Mouse (Mus musculus): ENCODE results near the gene Sf3a2. TPM values are rescaled to one million over a fixed set of nuclear protein-coding genes. Genes with fewer than 3 reads are reported as not detected.
A peak's percentile ranks its signal among the peaks of the same experiment; 100 is the strongest.

The Sf3a2 gene
- polyA plus RNA-seq, 1 experiment from 2014 or later, result 39.0 TPM

- TF ChIP-seq CTCF (IDR thresholded peaks at IDR 0.05; ENCODE audit: low read depth), result no peak
- H3K27ac ChIP-seq (ENCODE audit: low read depth, low read length), result no peak overlapping the region
- no peak overlapping the region for H3K4me3 ChIP-seq (ENCODE audit: low read depth, low read length)
- ATAC-seq, result no peak
- H3K9me3 ChIP-seq (ENCODE audit: control insufficient read depth), result no peaks in the 10 kb centered on the region
- no peak overlapping the region for H3K4me2 ChIP-seq (replicated peaks; ENCODE audit: low read depth)
- peaks cover 20% of the 10 kb centered on the region for H3K27me3 ChIP-seq (replicated peaks; ENCODE audit: control insufficient read depth, insufficient read depth, low read length)
- 82% methylated on average over 5 of the region's 5 CpGs for WGBS
- H3K9ac ChIP-seq (ENCODE audit: low read depth, low read length), result no peak overlapping the region
- peaks cover 44% of the 10 kb centered on the region for H3K36me3 ChIP-seq (ENCODE audit: control insufficient read depth, insufficient read depth)
- H3K4me1 ChIP-seq (replicated peaks; ENCODE audit: control insufficient read depth, insufficient read depth, low read length), result 0 out of 2 replicates have a peak, but pooled peaks cover 11% of the 10 kb centered on the region
Measured at GRCm38 (mm10) chr10:80805322-80805721, 7.3 kb downstream of the Sf3a2 start.

GRCm38 (mm10) chr10:80805925-80806324 lies 7.9 kb downstream of the Sf3a2 start:
- 17% methylated on average over 3 of the region's 3 CpGs for WGBS

GRCm38 (mm10) chr10:80806341-80807056 lies 8.5 kb downstream of the Sf3a2 start:
- WGBS, result 58% methylated on average over 34 of the region's 34 CpGs
- no peak for ATAC-seq
- Histone ChIP-seq H3K27me3 (replicated peaks; ENCODE audit: control insufficient read depth, insufficient read depth, low read length) (peaks cover 20% of the 10 kb centered on the region), H3K27ac (ENCODE audit: low read depth, low read length) (0 out of 2 replicates have a peak overlapping the region, but pooled peaks have one; percentile 35), H3K4me1 (replicated peaks; ENCODE audit: control insufficient read depth, insufficient read depth, low read length) (0 out of 2 replicates have a peak, but pooled peaks cover 13% of the 10 kb centered on the region), H3K4me3 (ENCODE audit: low read depth, low read length) (peak overlapping the region; percentile 41), H3K9me3 (ENCODE audit: control insufficient read depth) (no peaks in the 10 kb centered on the region), H3K36me3 (ENCODE audit: control insufficient read depth, insufficient read depth) (peaks cover 38% of the 10 kb centered on the region), H3K4me2 (replicated peaks; ENCODE audit: low read depth) (peak overlapping the region; percentile 87), H3K9ac (ENCODE audit: low read depth, low read length) (0 out of 2 replicates have a peak overlapping the region, but pooled peaks have one; percentile 40)
- TF ChIP-seq CTCF (IDR thresholded peaks at IDR 0.05; ENCODE audit: low read depth), result no peak

More at GRCm38 (mm10) chr10:80805925-80806324, 7.9 kb downstream of the Sf3a2 start:
- no peak overlapping the region for H3K4me3 ChIP-seq (ENCODE audit: low read depth, low read length)
- no peak overlapping the region for H3K4me2 ChIP-seq (replicated peaks; ENCODE audit: low read depth)
- 0 out of 2 replicates have a peak, but pooled peaks cover 13% of the 10 kb centered on the region for H3K4me1 ChIP-seq (replicated peaks; ENCODE audit: control insufficient read depth, insufficient read depth, low read length)
- peak; percentile 51; the same call in 1 of the 2 replicates for ATAC-seq
- peaks cover 44% of the 10 kb centered on the region for H3K36me3 ChIP-seq (ENCODE audit: control insufficient read depth, insufficient read depth)
- H3K27me3 ChIP-seq (replicated peaks; ENCODE audit: control insufficient read depth, insufficient read depth, low read length), result peaks cover 20% of the 10 kb centered on the region
- H3K9ac ChIP-seq (ENCODE audit: low read depth, low read length), result no peak overlapping the region
- H3K27ac ChIP-seq (ENCODE audit: low read depth, low read length), result no peak overlapping the region
- TF ChIP-seq CTCF (IDR thresholded peaks at IDR 0.05; ENCODE audit: low read depth), result peak; percentile 84
- H3K9me3 ChIP-seq (ENCODE audit: control insufficient read depth), result no peaks in the 10 kb centered on the region

- TF ChIP-seq CTCF (IDR thresholded peaks at IDR 0.05; ENCODE audit: low read depth), result no peak
- Histone ChIP-seq H3K4me1 (replicated peaks; ENCODE audit: control insufficient read depth, insufficient read depth, low read length) (0 out of 2 replicates have a peak, but pooled peaks cover 13% of the 10 kb centered on the region), H3K36me3 (ENCODE audit: control insufficient read depth, insufficient read depth) (peaks cover 32% of the 10 kb centered on the region), H3K27me3 (replicated peaks; ENCODE audit: control insufficient read depth, insufficient read depth, low read length) (peaks cover 20% of the 10 kb centered on the region), H3K9ac (ENCODE audit: low read depth, low read length) (peak overlapping the region; percentile 40; the same call in 1 of the 2 replicates), H3K27ac (ENCODE audit: low read depth, low read length) (peak overlapping the region; percentile 35; the same call in 1 of the 2 replicates), H3K4me3 (ENCODE audit: low read depth, low read length) (peak overlapping the region; percentile 41), H3K4me2 (replicated peaks; ENCODE audit: low read depth) (peak overlapping the region; percentile 87), H3K9me3 (ENCODE audit: control insufficient read depth) (no peaks in the 10 kb centered on the region)
- 2% methylated on average over 57 of the region's 58 CpGs for WGBS
- ATAC-seq, result peak; percentile 48
Measured at GRCm38 (mm10) chr10:80807057-80807627, 9.1 kb downstream of the Sf3a2 start.

GRCm38 (mm10) chr10:80808099-80808984 lies 10.3 kb downstream of the Sf3a2 start:
- ATAC-seq, result no peak
- Histone ChIP-seq H3K4me1 (replicated peaks; ENCODE audit: control insufficient read depth, insufficient read depth, low read length) (0 out of 2 replicates have a peak, but pooled peaks cover 13% of the 10 kb centered on the region), H3K4me2 (replicated peaks; ENCODE audit: low read depth) (peak overlapping the region; percentile 44), H3K4me3 (ENCODE audit: low read depth, low read length) (no peak overlapping the region), H3K9me3 (ENCODE audit: control insufficient read depth) (no peaks in the 10 kb centered on the region), H3K36me3 (ENCODE audit: control insufficient read depth, insufficient read depth) (peaks cover 20% of the 10 kb centered on the region), H3K27ac (ENCODE audit: low read depth, low read length) (no peak overlapping the region), H3K9ac (ENCODE audit: low read depth, low read length) (0 out of 2 replicates have a peak overlapping the region, but pooled peaks have one; percentile 17), H3K27me3 (replicated peaks; ENCODE audit: control insufficient read depth, insufficient read depth, low read length) (peaks cover 20% of the 10 kb centered on the region)
- WGBS, result 29% methylated on average over 40 of the region's 40 CpGs
- TF ChIP-seq CTCF (IDR thresholded peaks at IDR 0.05; ENCODE audit: low read depth), result no peak
